Mouse (Mus musculus): ENCODE results near the gene Mllt3.

The Mllt3 gene

GRCm38 (mm10) chr4:87866564-87866963 lies 166.6 kb downstream of the Mllt3 start:
- DNase-seq, result no peak

- DNase-seq, result no peak
Observed at GRCm38 (mm10) chr4:87865848-87866247, 167.3 kb downstream of the Mllt3 start.

- no peak for DNase-seq
Observed at GRCm38 (mm10) chr4:87865041-87865440, 168.1 kb downstream of the Mllt3 start.

- no peak for DNase-seq
Observed at GRCm38 (mm10) chr4:87863212-87863611, 170.0 kb downstream of the Mllt3 start.

- no peak for DNase-seq
Observed at GRCm38 (mm10) chr4:87860723-87861122, 172.4 kb downstream of the Mllt3 start.

GRCm38 (mm10) chr4:87859148-87859547 lies 174.0 kb downstream of the Mllt3 start:
- DNase-seq, result no peak

GRCm38 (mm10) chr4:87857982-87858381 lies 175.2 kb downstream of the Mllt3 start:
- no peak for DNase-seq

- no peak for DNase-seq
Observed at GRCm38 (mm10) chr4:87852461-87852860, 180.7 kb downstream of the Mllt3 start.

GRCm38 (mm10) chr4:87850051-87850450 lies 183.1 kb downstream of the Mllt3 start:
- no peak for DNase-seq

- no peak for DNase-seq
Observed at GRCm38 (mm10) chr4:87844668-87845210, 188.4 kb downstream of the Mllt3 start.

GRCm38 (mm10) chr4:87840210-87840910 lies 192.8 kb downstream of the Mllt3 start:
- DNase-seq, result no peak

GRCm38 (mm10) chr4:87838716-87839115 lies 194.4 kb downstream of the Mllt3 start:
- no peak for DNase-seq

- DNase-seq, result no peak
Observed at GRCm38 (mm10) chr4:87837471-87838361, 195.4 kb downstream of the Mllt3 start.

GRCm38 (mm10) chr4:87836257-87836656 lies 196.9 kb downstream of the Mllt3 start:
- no peak for DNase-seq

- DNase-seq, result no peak
Observed at GRCm38 (mm10) chr4:87835191-87835590, 198.0 kb downstream of the Mllt3 start.

GRCm38 (mm10) chr4:87834310-87834709 lies 198.9 kb downstream of the Mllt3 start:
- no peak for DNase-seq

GRCm38 (mm10) chr4:87830794-87831306 lies 202.3 kb downstream of the Mllt3 start:
- DNase-seq, result no peak

- no peak for DNase-seq
Observed at GRCm38 (mm10) chr4:87829426-87830063, 203.6 kb downstream of the Mllt3 start.

GRCm38 (mm10) chr4:87826336-87826735 lies 206.8 kb downstream of the Mllt3 start:
- DNase-seq, result no peak

GRCm38 (mm10) chr4:87823623-87824022 lies 209.5 kb downstream of the Mllt3 start:
- DNase-seq, result no peak

- no peak for DNase-seq
Observed at GRCm38 (mm10) chr4:87823191-87823590, 210.0 kb downstream of the Mllt3 start.

GRCm38 (mm10) chr4:87820911-87821310 lies 212.3 kb downstream of the Mllt3 start:
- no peak for DNase-seq

- DNase-seq, result no peak
Observed at GRCm38 (mm10) chr4:87819182-87819581, 214.0 kb downstream of the Mllt3 start.
